Mouse (Mus musculus): ENCODE data around the gene Kcnc3. TPM values are rescaled to one million over a fixed set of nuclear protein-coding genes. Genes with fewer than 3 reads are reported as not detected.

The Kcnc3 gene
- polyA plus RNA-seq, 1 experiment from 2014 or later, result 0.18 TPM

DNA sequence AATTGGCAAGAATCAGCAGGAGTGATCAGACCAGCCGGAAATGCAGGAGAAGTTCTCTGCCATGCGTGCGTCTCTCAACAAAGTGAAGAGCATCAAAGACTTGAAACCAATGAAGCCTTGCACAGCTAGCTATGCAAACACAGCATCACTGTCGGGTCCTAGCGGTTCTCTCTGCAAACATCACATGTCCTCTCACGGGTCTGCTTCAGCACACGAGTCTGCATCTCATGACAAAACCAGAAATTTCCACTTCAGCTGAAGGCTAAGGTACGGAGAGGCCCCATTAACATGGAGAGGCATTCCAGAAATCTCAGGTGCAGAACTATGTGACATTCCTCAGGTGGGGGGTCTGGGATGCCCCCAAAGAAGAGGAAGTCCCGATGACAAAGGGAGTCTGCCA lies 21.7 kb upstream of the Kcnc3 start:
- TF ChIP-seq CTCF (IDR thresholded peaks at IDR 0.05), result no peak
- in situ Hi-C loops (cut with MboI; ENCODE audit: low pct_unique_long_range_greater_than_20kb), result no loop called here
- CTCF ChIA-PET, result no interaction called here
- POLR2A ChIA-PET, result no interaction called here
- DNase-seq (ENCODE audit: low read depth, low spot score) (no peak), ATAC-seq (no peak)
- H3K27me3 ChIP-seq, result peaks cover 9% of the 10 kb centered on the region

- in situ Hi-C loops (cut with MboI; ENCODE audit: low pct_unique_long_range_greater_than_20kb), result no loop called here
- no peak for TF ChIP-seq CTCF (IDR thresholded peaks at IDR 0.05)
- DNase-seq (ENCODE audit: low read depth, low spot score), result no peak
- ATAC-seq, result no peak
- H3K27me3 ChIP-seq, result peaks cover 9% of the 10 kb centered on the region
- CTCF ChIA-PET, result interaction anchor here (1.2 to 1.4 kb wide), 2 partner anchors 11 to 12 kb away, joined by 3 to 5 read pairs; no protein-coding TSS in a partner anchor
- POLR2A ChIA-PET, result no interaction called here
These were observed 19.5 kb upstream of the Kcnc3 start for GRCm38 (mm10) chr7:44570989-44571388.

- H3K27me3 ChIP-seq, result peaks cover 9% of the 10 kb centered on the region
- ATAC-seq (no peak), DNase-seq (ENCODE audit: low read depth, low spot score) (no peak)
- in situ Hi-C loops (cut with MboI; ENCODE audit: low pct_unique_long_range_greater_than_20kb), result no loop called here
- ChIA-PET POLR2A (no interaction called here), CTCF (interaction anchor here (1.2 to 1.4 kb wide), 2 partner anchors 11 kb away, joined by 3 to 5 read pairs; no protein-coding TSS in a partner anchor)
- no peak for TF ChIP-seq CTCF (IDR thresholded peaks at IDR 0.05)
These were observed 18.7 kb upstream of the Kcnc3 start for GRCm38 (mm10) chr7:44571811-44572210.

DNA sequence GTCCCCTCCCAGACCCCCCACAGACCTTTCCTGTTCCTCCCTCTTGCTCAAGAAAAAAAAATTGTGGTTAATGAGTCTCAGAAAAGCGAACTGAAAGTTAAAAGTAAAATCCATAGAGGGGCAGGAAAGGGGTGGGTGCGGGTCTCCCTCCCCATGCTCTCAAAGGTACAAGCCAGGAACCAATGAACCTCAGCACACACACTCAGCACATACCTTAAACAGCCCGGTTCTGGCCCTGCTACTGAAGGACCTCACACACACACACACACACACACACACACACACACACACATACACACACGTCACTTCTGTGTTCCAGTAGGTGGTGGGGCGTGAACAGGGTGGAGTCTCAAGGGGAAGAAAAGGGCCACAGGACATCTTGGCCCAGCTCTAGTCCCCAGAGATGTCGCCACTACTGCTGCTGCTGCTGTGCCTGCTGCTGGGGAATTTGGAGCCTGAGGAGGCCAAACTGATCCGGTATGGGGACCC lies 18.2 kb upstream of the Kcnc3 start, which contains the start of gene Napsa:
Gene Napsa (plus strand): TSS at position 168 of the 489 bp plus-strand sequence.
- peaks cover 9% of the 10 kb centered on the region for H3K27me3 ChIP-seq
- POLR2A ChIA-PET, result no interaction called here
- CTCF ChIA-PET, result interaction anchor here (1.2 to 1.5 kb wide), 2 partner anchors 8 to 11 kb away, joined by 3 read pairs; no protein-coding TSS in a partner anchor
- in situ Hi-C loops (cut with MboI; ENCODE audit: low pct_unique_long_range_greater_than_20kb), result no loop called here
- ATAC-seq (no peak), DNase-seq (ENCODE audit: low read depth, low spot score) (no peak)
- TF ChIP-seq CTCF (IDR thresholded peaks at IDR 0.05), result no peak

GRCm38 (mm10) chr7:44572956-44573484 lies 17.4 kb upstream of the Kcnc3 start:
- ChIA-PET POLR2A (no interaction called here), CTCF (interaction anchor here (1.5 kb wide), 1 partner anchor 9 kb away, joined by 3 read pairs; no protein-coding TSS in a partner anchor)
- in situ Hi-C loops (cut with MboI; ENCODE audit: low pct_unique_long_range_greater_than_20kb), result no loop called here

GRCm38 (mm10) chr7:44576333-44576844 lies 14.1 kb upstream of the Kcnc3 start:
- in situ Hi-C loops (cut with MboI; ENCODE audit: low pct_unique_long_range_greater_than_20kb), result loop anchor here (5.0 kb wide), 1 partner anchor 66 kb away; no protein-coding TSS in a partner anchor
- POLR2A ChIA-PET, result no interaction called here
- TF ChIP-seq CTCF (IDR thresholded peaks at IDR 0.05), result no peak

More at GRCm38 (mm10) chr7:44572956-44573484, 17.4 kb upstream of the Kcnc3 start:
- DNase-seq (ENCODE audit: low read depth, low spot score), result no peak
- H3K27me3 ChIP-seq, result peaks cover 9% of the 10 kb centered on the region
- ATAC-seq, result no peak
- no peak for TF ChIP-seq CTCF (IDR thresholded peaks at IDR 0.05)

DNA sequence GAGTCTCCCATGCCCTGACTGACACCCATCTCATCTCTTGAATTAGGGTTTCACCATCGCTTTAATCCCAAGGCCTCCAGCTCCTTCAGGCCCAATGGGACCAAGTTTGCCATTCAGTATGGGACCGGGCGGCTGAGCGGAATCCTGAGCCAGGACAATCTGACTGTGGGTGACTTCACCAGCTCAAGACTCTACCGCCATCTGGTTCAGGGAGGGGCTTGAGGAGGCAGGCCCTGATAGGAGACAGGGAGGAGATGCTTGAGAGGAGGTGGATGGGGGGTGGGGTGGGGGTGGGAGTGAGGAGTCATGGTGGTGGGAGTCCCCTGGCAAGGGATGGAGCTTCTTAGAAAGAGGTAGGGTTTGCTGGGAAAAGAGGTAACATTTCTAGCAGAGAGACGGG lies 8.8 kb upstream of the Kcnc3 start:
- POLR2A ChIA-PET, result interaction anchor here (0.7 kb wide), 1 partner anchor 208 kb away, joined by 3 read pairs; no protein-coding TSS in a partner anchor
- no peak for ATAC-seq
- TF ChIP-seq CTCF (IDR thresholded peaks at IDR 0.05), result no peak
- peaks cover 14% of the 10 kb centered on the region for H3K27me3 ChIP-seq
- CTCF ChIA-PET, result no interaction called here
- DNase-seq (ENCODE audit: low read depth, low spot score), result no peak
- in situ Hi-C loops (cut with MboI; ENCODE audit: low pct_unique_long_range_greater_than_20kb), result no loop called here

More at GRCm38 (mm10) chr7:44576333-44576844, 14.1 kb upstream of the Kcnc3 start:
- ATAC-seq (no peak), DNase-seq (ENCODE audit: low read depth, low spot score) (no peak)
- no peaks in the 10 kb centered on the region for H3K27me3 ChIP-seq
- CTCF ChIA-PET, result no interaction called here

GRCm38 (mm10) chr7:44582709-44583108 lies 7.8 kb upstream of the Kcnc3 start:
- POLR2A ChIA-PET, result no interaction called here
- H3K27me3 ChIP-seq, result peaks cover 19% of the 10 kb centered on the region
- in situ Hi-C loops (cut with MboI; ENCODE audit: low pct_unique_long_range_greater_than_20kb), result no loop called here
- CTCF ChIA-PET, result interaction anchor here (1.2 kb wide), 1 partner anchor 11 kb away, joined by 3 read pairs; no protein-coding TSS in a partner anchor
- no peak for DNase-seq (ENCODE audit: low read depth, low spot score)
- TF ChIP-seq CTCF (IDR thresholded peaks at IDR 0.05), result no peak
- ATAC-seq, result no peak

GRCm38 (mm10) chr7:44583146-44583545 lies 7.3 kb upstream of the Kcnc3 start:
- TF ChIP-seq CTCF (IDR thresholded peaks at IDR 0.05), result no peak
- DNase-seq (ENCODE audit: low read depth, low spot score) (no peak), ATAC-seq (no peak)
- peaks cover 22% of the 10 kb centered on the region for H3K27me3 ChIP-seq
- POLR2A ChIA-PET, result no interaction called here
- CTCF ChIA-PET, result interaction anchor here (1.2 kb wide), 1 partner anchor 12 kb away, joined by 3 read pairs; no protein-coding TSS in a partner anchor
- in situ Hi-C loops (cut with MboI; ENCODE audit: low pct_unique_long_range_greater_than_20kb), result no loop called here

- ATAC-seq, result no peak
- ChIA-PET CTCF (interaction anchor here (1.0 kb wide), 1 partner anchor 24 kb away, joined by 3 read pairs; no protein-coding TSS in a partner anchor), POLR2A (no interaction called here)
- H3K27me3 ChIP-seq, result peaks cover 22% of the 10 kb centered on the region
- in situ Hi-C loops (cut with MboI; ENCODE audit: low pct_unique_long_range_greater_than_20kb), result no loop called here
- TF ChIP-seq CTCF (IDR thresholded peaks at IDR 0.05), result no peak
- DNase-seq (ENCODE audit: low read depth, low spot score), result no peak
These were observed 6.1 kb upstream of the Kcnc3 start for GRCm38 (mm10) chr7:44584265-44584804.

- DNase-seq (ENCODE audit: low read depth, low spot score) (no peak), ATAC-seq (no peak)
- POLR2A ChIA-PET, result no interaction called here
- CTCF ChIA-PET, result interaction anchor here (1.0 kb wide), 1 partner anchor 24 kb away, joined by 3 read pairs; no protein-coding TSS in a partner anchor
- in situ Hi-C loops (cut with MboI; ENCODE audit: low pct_unique_long_range_greater_than_20kb), result no loop called here
- peaks cover 28% of the 10 kb centered on the region for H3K27me3 ChIP-seq
- no peak for TF ChIP-seq CTCF (IDR thresholded peaks at IDR 0.05)
These were observed 5.5 kb upstream of the Kcnc3 start for GRCm38 (mm10) chr7:44584921-44585320.

All from Patski (cell line).